Mouse (Mus musculus): ENCODE results near the gene Lrrc36.

Gene Lrrc36

DNA sequence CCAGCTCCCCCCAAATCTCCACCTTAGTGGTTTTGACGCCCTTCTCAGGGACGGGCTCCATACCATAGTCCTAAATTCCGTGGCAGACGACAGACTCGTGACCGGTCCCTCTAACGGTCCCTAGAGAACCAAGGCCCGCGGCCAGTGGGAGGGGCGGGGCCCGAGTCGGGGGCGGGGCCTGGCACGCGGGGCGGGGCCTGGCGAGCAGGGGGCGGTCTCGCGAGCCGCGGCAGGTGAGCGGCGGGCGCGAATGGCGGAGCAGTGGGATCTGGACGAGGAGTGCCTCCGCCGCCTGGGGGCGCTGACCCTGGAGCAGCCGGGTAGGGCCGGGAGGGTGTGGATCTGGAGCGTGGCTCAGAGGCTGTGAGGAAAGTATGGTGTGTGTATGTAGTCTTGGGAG is at the start of gene Lrrc36, which contains the start of gene Kctd19:
TSS of gene Lrrc36 (plus strand) at position 181 of the 400 bp plus-strand sequence.
TSS of gene Kctd19 (minus strand) at position 112 of the 400 bp plus-strand sequence.
- peak; percentile 69 for DNase-seq

DNA sequence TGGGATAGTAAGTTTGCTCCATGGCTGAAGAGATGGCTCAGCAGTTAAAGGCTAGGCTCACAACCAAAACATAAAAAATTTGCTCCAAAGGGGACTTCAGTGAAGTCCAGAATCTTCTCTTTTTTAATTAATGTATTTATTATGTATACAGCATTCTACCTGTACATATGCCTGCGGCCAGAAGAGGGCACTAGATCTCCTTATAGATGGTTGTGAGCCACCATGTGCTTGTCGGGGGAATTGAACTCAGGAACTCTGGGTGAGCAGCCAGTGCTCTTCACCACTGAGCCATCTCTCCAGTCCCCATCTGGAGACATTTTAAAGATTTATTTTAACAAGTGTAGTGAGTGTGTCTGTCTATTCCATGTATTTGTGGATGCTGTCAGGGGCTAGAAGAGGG is 46.3 kb upstream of the Lrrc36 start:
- DNase-seq: no peak

DNA sequence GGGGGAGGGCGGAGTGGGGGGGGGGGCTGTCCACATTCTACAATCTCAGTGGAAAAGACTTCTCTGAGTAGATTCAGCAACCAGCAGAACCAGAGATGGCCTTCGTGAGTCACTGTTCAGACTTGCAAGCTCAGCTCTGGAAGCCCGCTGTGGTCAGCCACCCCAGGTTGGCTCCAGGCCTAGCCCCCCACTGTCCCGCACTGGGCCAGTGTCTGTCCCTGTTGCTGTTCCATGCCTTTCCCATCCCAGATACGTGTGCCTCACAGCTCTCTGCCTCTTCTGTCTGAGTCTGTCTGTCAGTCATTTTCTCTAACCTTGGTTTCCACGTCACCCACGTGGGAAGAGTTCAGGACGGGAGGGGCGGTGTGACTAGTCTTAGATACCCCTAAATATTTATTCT is 40.9 kb upstream of the Lrrc36 start:
- DNase-seq: peak; percentile 52

DNA sequence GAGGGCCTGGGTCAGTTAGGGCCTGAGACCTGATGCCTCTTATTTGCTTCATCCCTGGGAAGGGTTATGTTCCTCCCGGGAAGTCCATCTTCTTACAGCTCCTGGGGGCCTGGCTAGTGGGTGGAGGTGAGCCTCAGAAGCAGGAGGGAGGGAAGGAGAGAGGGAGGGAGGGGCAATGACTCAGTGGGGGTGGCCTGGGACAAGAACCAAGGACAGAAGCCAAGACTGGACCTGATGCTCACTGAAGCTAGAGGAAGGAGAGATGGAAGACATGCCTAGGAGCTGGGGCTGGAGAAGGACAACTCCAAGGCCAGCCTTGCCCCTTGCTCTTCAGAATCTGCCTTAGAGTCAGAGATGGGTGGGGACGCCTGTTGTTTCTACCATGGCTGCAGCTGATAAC is 40.3 kb upstream of the Lrrc36 start, which contains the start of gene Plekhg4:
TSS of gene Plekhg4 (plus strand) at position 243 of the 400 bp plus-strand sequence.
- no peak for DNase-seq

DNA sequence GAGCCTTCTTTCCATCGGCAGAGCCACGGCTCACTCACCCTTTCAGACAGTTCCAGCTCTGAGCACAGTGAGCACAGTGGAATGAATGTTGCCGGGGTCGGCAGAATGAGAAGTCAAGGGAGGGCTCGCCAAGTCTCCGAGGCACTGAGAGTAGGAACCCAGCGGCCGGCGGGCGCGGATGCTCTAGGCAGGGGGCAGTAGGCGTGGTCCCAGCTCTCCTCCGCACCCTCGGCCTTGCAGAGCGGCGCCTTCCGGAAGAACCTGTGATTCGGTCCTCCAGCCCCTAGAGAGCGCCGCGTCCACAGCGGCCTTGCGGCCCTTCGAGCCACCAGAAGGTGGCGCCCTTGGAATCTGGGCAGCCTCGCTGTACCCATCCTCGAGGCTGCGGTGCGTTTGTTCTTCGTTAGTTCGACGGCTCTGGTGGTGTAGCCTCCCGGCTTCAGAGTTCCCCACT is 38.8 kb upstream of the Lrrc36 start:
- no peak for DNase-seq

DNA sequence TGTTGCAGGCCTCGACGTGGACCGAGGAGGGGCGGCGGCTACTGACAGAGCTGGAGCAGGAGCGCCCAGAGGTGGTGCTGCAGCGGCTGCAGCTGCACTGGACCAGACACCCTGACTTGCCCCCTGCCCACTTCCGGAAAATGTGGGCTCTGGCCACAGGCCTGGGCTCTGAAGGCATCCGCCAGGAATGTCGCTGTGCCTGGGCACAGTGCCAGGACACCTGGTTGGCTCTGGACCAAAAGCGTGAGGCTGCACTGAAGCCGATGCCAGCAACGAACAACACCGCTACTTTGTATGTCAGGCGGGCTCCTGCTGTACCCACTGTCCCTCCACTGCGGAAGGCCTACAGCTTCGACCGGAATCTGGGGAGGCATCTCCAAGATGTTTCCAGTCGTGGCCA is 34.7 kb upstream of the Lrrc36 start:
- no peak for DNase-seq

DNA sequence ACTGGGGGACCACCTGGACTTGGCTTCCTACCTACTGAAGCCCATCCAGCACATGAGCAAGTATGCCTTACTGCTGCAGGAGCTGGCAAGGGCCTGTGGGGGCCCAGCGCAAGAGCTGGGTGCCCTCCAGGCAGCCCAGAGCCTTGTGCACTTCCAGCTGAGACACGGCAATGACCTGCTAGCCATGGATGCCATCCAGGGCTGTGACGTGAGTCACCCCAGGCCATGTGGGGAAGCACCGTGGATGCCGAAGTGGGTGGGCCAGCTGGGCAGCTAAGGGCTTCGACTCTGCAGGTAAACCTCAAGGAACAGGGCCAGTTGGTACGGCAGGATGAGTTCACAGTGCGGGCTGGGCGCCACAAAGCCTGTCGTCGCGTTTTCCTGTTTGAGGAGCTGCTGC is 33.1 kb upstream of the Lrrc36 start:
- DNase-seq: no peak

DNA sequence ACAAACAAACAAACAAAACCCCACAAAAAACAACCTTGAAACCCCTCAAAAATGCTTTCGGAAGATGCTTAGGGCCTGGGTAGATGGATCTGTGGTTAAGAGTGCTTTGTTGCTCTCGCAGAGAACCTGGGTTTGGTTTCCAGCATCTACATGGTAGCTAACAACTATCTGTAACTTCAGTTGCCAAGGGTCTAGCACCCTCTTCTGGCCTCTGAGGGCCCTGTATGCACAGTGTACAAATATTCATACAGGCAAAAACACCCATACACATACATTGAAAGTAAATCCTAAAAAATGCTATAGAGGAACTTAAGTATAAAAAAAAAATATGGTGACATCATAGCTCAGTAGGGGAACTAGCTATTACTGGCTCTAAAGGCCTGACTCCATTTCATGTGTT is 29.3 kb upstream of the Lrrc36 start:
- DNase-seq: no peak

DNA sequence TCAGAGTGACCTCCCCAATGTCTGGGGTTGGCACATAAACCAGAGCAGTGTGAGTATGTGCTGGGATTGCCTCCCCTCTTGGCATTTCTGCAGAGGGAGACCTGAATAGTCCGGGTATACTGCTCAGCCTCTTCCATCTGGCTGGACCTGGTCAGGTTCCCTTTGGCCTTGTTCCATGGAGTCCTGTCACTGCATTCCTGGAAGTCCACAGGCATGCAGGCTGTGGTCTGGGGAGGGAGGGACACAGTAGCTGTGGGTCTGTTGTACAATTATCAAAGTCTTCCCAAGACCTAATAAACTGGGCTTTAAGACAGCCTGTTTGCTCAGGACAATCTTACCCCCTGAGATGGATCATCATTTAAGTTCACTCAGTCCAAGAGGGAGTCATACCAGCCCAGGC is 26.2 kb upstream of the Lrrc36 start:
- DNase-seq: no peak

DNA sequence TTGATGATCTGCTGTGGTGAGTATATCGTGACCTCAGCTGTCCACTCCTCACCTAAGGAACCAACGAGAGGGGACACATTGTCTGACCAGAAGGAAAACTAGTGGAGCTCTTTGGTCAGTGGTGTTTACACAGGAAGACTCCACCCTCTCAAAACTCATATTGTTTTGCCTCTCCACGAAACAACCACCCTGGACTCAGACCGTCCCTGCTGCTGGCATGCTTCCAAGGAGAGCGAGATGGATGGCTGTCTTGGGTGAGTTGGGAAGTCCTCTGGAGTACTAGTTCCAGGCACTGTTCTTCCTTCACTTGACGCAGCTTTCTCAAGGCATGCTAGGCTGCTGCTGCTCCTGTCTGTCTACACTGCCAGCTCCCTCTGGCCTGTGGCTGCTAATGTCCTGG is 24.3 kb upstream of the Lrrc36 start:
- no peak for DNase-seq

DNA sequence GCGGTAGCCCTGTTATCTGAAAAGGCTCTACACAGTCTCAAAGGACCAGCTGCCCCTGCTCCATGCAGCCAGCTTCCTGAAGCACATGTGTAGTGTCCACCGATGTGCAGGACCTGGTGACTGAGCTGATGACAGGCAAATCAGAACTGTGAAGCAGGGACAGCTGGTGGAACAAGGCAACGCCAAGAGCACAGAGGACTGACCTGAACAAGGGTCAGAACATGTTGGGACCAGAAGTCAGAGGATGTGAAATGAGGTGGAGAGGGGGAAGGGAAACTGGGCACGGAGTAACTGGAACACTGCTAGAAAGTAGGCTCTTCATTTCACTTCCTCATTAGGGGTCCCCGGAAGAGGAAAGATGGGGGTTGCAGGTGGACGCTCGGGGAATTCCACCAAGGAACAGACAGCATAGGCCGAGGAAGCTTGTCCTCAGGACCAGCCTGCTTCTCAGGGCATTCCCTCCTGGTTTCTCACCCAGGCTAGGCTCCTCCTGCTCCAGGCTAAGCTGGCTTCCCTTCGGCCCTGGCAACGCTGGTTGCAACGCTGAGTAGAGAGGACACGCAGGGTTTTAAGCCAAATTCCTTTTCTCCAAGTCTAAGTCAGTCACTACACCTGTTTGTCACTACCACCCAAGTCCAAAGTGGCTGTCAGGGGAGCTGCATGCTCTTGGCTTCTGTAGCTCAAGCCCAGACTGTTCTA is 20.1 kb upstream of the Lrrc36 start:
- no peak for DNase-seq

DNA sequence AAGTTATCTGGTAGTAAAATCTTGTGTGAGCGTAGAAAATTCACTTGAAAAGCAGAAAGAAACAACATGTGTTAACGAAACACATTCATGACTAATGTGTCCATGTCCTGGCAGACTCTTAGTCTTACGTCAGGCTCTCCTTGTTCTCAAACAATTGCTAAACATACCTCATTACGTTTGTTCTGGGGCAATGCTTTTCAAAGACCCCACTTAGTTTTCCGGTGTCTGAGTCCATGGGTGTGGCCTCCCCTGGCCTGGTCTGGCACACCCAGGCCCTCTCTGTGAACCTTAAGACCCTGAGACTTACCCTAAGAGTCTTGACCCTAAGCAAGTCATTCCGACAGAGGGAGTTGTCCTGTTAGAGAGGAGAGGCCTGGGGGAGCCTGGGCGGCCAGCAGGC is 19.5 kb upstream of the Lrrc36 start:
- DNase-seq: no peak

DNA sequence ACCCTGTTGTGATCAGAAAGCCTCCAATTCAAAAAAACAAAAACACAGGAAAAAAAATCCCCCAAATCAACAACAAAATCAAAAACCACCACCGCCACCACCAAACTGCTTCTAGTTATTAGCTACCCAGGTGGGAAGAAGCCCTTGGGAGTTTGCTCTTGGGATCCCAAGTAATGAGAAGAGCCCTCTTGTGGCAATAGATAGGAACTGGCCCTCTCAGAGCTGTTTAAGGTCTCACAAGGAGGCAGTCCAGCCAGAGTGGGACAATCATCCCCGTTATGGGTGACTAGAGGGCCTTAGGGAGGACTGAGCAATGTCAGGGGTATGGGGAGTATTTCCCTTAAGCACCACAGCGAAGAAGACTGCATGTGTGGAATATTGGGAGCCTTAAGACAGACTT is 15.6 kb upstream of the Lrrc36 start:
- DNase-seq: peak; percentile 48

DNA sequence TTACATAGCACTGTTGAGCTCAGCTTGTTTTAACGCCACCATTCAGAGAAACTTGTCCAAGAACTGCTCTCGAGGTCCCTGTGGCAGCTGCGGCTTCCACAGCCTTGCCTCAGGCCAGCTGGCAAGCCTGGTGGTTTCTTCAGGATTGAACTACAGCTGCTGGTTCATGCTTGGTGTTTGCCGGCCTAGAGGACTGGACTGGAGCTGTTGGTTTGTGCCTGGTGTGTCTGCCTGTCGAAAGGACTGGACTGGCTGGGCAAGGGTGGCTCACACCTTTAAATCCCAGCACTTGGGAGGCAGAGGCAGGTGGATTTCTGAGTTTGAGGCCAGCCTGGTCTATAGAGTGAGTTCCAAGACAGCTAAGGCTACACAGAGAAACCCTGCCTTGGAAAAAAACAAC is 13.4 kb upstream of the Lrrc36 start:
- no peak for DNase-seq

DNA sequence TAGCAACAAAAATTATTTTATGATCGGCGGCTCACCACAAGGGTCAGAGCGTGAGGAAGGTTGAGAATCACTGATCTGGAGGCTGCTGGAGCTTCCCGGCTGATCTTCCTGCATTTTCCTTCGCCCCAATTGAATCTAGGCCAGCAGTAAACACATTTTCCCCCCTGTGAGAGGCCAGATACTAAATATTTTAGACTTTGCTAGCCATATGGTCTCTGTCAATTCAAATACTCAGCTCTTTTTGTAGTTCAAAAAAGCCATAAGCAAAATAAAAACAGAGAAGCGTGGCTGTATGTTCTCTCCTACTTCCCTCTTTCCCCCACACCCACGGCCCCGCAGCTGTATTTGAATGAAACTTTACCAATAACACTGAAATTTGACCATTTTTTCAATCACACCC is 9.9 kb upstream of the Lrrc36 start:
- peak; percentile 39 for DNase-seq

DNA sequence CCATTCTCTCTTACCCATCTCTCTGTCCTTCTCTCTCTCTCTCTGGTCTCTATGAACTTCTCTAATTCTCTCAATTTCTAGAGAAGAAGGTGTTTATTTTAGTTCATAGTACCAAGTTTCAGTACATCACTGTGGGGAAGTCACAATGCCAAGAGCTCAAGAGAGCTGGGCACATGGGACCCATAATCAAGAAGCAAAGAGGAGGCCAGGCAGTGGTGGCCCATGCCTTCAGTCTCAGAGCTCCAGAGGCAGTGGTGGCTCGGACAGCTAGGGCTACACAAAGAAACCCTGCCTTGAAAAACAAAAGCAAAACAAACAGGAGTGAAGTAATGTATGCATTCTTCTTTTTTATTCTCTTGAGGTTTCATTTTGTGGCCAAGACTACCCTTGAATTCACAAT is 8.9 kb upstream of the Lrrc36 start:
- DNase-seq: no peak

DNA sequence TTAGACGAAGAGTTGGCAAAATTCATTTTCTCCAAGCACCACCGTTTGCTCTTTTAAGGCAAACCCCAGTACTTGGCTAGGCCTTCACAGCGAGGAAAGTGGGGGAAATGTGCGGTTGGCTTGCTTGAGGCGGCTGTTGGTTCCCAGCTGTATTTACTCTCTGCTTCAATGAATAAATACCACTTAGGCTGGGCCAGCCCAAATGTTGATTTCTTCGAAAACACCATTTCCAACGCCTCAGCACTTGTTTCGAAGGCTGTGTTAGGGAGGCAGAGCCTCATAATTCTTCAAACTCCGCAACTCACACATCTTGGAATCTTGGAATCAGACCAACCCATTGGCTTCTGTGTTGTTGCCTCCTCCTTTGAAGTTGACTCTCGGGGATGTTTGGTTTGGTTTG is 7.0 kb upstream of the Lrrc36 start:
- DNase-seq: no peak

DNA sequence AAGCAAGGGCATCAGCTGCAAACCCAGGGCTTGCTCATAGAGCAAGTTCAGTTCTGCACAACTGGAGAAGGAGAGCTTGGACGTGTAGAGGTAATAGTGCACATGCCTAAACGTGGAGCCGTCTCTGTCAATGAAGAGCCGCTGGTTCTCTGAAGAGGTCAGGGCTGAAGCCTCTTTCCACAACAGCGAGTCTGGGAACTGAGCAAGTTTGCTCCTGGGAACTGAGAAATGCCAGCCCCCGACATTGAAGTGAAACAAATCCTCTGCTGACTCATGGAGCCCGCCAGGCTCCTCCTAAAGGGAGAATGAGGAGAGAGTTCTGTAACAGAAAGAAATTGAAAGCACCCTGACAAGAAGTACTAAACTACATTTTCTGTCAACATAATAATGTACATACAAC is 5.0 kb upstream of the Lrrc36 start:
- DNase-seq: no peak

DNA sequence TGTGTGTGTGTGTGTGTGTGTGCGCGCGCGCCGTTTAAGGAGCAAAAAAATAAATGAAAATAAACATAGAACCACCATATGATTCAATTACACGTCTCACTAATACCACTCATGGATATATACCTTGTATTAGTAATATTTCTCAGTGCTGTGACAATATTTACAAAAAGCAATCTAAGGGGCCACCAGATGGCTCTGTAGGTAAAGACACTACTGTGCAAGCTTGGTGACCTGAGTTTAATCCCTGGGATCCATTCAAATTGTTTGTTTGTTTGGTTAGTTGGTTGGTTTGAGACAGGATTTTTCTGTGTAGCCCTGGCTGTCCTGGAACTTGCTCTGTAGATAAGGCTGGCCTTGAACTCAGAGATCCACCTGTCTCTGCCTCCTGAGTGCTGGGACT is 3.4 kb upstream of the Lrrc36 start:
- no peak for DNase-seq

DNA sequence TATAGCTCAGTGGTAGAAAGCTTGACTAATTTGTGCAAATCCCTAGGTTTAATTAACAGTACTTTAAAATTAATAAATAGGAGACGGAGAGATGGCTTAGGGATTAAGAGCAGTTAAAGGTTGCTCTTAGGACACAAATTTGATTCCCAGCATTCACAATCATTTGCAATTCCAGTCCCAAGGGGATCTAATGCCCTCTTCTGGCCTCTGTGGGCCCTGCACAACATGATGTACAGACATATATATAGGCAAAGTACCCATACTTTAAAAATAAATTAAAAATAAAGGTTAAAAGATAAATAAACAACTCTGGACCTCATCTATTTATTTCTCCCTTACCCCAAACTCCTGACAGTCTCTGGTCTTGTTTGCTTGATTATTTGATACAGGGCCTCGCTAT is 5.6 kb downstream of the Lrrc36 start:
- no peak for DNase-seq

DNA sequence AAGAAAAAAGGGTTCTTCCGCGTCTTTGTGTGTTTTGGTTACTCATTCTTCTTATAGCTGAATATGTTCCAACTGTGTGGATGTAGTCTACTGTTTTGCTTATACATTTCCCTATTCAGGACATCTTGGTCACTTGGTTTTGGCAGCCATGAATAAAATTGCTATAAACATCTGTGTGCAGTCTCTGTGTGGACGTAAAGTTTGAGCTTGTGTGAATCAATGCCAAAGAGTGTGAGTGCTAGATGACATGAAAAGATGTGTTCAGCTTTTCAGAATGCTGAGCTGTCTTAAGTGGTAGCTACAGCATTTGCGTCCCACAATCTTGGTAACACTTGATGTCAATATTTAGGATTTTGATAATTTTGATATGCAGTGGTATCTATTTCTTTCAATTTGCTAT is 6.4 kb downstream of the Lrrc36 start:
- no peak for DNase-seq

DNA sequence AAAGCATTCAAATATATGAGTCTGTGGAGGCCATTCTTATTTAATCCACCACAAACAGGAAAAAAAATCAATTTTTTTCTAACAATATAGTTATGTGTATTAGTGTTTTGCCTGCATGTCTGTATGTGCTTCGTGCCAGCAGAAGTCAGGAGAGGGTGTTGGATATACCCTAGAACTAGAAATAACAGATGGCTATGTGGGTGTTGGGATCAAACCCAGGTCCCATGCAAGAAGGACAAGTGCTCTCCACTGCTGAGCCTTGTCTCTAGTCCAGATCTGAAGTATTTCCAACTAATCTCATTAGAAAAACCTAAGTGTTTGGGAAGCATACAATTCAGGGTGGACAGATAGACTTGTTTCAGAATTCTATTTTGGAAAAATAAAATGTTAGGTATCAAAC is 8.6 kb downstream of the Lrrc36 start:
- DNase-seq: peak; percentile 63

DNA sequence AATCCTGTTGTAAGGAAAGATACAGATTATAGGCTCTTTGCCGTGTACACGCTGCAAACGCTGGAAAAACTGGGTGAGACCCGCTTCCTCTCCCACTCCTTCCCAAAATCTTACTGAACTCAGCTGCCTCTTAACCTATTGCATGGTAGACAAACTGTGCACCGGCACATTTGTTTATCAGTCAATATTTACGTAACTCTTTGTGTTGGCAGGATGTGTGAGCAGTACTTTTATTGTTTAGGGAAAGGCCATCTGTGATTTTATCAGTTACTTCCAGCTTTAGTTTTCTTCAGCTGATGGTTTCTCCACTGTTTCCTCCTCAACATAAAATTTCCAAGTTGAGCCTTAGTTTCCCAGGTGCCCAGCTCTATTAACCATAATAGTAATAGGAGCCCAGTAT is 13.5 kb downstream of the Lrrc36 start:
- DNase-seq: no peak

DNA sequence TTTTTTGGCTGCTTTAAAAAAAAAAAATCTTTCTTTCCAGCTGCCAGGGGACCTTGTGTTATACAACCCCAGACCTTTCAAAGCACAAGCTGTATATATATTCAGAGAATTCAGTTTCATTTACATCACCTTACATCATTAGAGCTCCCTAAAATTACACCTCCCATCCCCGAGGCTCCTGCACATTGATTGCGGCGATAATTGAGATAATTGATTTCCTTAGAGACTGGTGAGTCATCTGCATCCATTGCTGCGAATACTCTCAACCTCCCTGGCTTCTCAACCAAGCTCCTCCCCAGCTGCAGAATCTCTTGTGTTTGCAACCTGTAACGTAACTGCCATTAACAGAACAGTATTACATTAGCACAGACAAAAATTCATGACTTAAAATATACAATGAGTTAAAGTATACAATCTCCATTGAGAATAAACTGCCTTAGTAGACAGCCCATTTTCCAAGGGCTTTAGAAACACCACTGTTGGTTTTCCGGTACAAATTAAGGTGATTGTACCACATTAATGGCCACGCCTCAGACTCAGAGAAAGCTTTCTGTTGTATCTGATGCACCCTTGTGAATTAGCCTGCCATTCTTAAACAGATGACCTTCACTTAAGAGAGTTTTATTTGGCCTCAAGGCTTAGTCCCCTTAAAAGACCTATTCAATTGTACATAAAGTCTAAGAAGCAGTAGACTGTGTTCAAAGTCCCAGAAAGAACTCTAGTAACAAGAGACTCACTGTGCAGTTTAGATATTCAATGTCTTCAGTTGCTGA is 18.6 kb downstream of the Lrrc36 start:
- no peak for DNase-seq

DNA sequence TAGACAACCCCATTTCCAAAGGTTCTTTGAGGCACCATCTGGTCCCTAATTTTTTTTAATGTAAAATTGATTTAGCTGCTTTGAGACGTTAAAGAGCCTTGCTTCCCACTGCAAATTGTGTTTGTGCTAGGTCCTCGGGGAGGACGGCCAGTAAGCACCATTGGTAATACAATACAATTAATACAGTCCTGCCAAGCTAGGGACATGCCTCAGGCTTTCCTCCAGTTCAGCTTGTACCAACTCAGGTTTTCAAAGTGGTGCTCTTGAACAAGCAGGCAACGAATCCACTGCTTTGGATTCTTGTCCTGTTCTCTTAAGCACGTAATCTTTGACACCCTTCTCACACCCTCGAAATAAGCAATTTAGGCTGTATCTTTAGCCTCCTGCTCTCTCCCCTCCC is 19.6 kb downstream of the Lrrc36 start:
- no peak for DNase-seq

Data from cerebellum, adult 11-12 months (tissue).